Mouse (Mus musculus) forebrain, postnatal 0 days (tissue): ENCODE measurements around the gene Cpeb3. TPM values are rescaled to one million over a fixed set of nuclear protein-coding genes. Genes with fewer than 3 reads are reported as not detected.

Experiments
- ATAC-seq: fragments of 200-750 bp; cut with Nextera tagmentation; 2 replicates; pipeline ENCODE4 v1.8.0; 2017; ENCODE audit warnings: mild to moderate bottlenecking, moderate library complexity
- DNase-seq: peaks from one replicate; pipeline ENCODE4 v3.0.0-alpha.2; 2015
- H3K27ac ChIP-seq: fragments of 300-500 bp; sonication (generic); 2 replicates; pipeline ENCODE4 v1.5.1; 2014; ENCODE audit warnings: low read depth, mild to moderate bottlenecking, antibody characterized with exemption, low read length, moderate library complexity, mixed read lengths
- H3K27me3 ChIP-seq: fragments of 300-500 bp; sonication (generic); 2 replicates; pipeline ENCODE4 v1.6.1; 2014; ENCODE audit warnings: mild to moderate bottlenecking, low read length, mixed read lengths; ENCODE audit not compliant: insufficient read depth
- H3K36me3 ChIP-seq: fragments of 300-500 bp; sonication (generic); 2 replicates; pipeline ENCODE4 v1.6.1; 2014; ENCODE audit warnings: mild to moderate bottlenecking, moderate library complexity; ENCODE audit not compliant: insufficient read depth
- H3K4me1 ChIP-seq: fragments of 300-500 bp; sonication (generic); 2 replicates; pipeline ENCODE4 v1.6.1; 2014; ENCODE audit warnings: antibody characterized with exemption; ENCODE audit not compliant: insufficient read depth
- H3K4me2 ChIP-seq: fragments of 300-500 bp; sonication (generic); 2 replicates; pipeline ENCODE4 v1.6.1; 2014; ENCODE audit warnings: low read depth, mild to moderate bottlenecking, moderate library complexity
- H3K4me3 ChIP-seq: fragments of 300-500 bp; sonication (generic); 2 replicates; pipeline ENCODE4 v1.5.1; 2014; ENCODE audit warnings: low read depth, low read length, mixed read lengths
- H3K9ac ChIP-seq: fragments of 300-500 bp; sonication (generic); 2 replicates; pipeline ENCODE4 v1.6.1; 2014; ENCODE audit warnings: mild to moderate bottlenecking
- H3K9me3 ChIP-seq: fragments of 300-500 bp; sonication (generic); 2 replicates; pipeline ENCODE4 v1.6.1; 2016; ENCODE audit warnings: low read length
- CTCF ChIP-seq: sonication (generic); IDR thresholded peaks from 2 replicates; pipeline ENCODE4 v1.5.1; 2016; ENCODE audit warnings: antibody characterized with exemption, control low read depth, low read depth
- WGBS: fragments of 180-500 bp; shearing (Covaris S2); extraction: QIAGEN DNeasy Blood & Tissue Kit; methylation state at CpG from one replicate; pipeline ENCODE4 v1.1.7; 2014; 5-methylcytosine and 5-hydroxymethylcytosine counted together
- polyA plus RNA-seq: library from polyadenylated mRNA; unstranded; fragments of >200 nt; fragmentation: Nextera tagmentation; extraction: Ambion mirVana; gene quantifications from 2 replicates; pipeline ENCODE4 v1.2.1, GENCODE M21; 2015
- total RNA-seq: library from RNA; depleted of rRNA; stranded (reverse); fragments of >200 nt; gene quantifications from 2 replicates; pipeline ENCODE4 v1.2.3, GENCODE M21; 2014

Cpeb3 gene
- total and polyA plus RNA-seq, 2 experiments from 2014 or later = 7.9 to 12.9 TPM

- Histone ChIP-seq H3K9ac (no peak overlapping the region), H3K36me3 (peaks cover 9% of the 10 kb centered on the region), H3K27me3 (no peaks in the 10 kb centered on the region), H3K27ac (no peak overlapping the region), H3K4me1 (no peaks in the 10 kb centered on the region), H3K4me2 (no peak overlapping the region), H3K9me3 (no peaks in the 10 kb centered on the region), H3K4me3 (no peak overlapping the region)
- no peak for DNase-seq
- 78% methylated on average over 6 of the region's 6 CpGs for WGBS
- no peak for TF ChIP-seq CTCF
- ATAC-seq = no peak
Observed at GRCm38 (mm10) chr19:37225197-37225862, 16.9 kb upstream of the Cpeb3 start.

- ATAC-seq (no peak), DNase-seq (no peak)
- Histone ChIP-seq H3K27ac (no peak overlapping the region), H3K27me3 (no peaks in the 10 kb centered on the region), H3K4me2 (no peak overlapping the region), H3K9me3 (no peaks in the 10 kb centered on the region), H3K4me3 (no peak overlapping the region), H3K36me3 (peaks cover 53% of the 10 kb centered on the region), H3K9ac (no peak overlapping the region), H3K4me1 (no peaks in the 10 kb centered on the region)
- TF ChIP-seq CTCF = no peak
- 88% methylated on average over 2 of the region's 2 CpGs for WGBS
Observed at GRCm38 (mm10) chr19:37214711-37215110, 6.3 kb upstream of the Cpeb3 start.

- Histone ChIP-seq H3K4me3 (no peak overlapping the region), H3K36me3 (peaks cover 30% of the 10 kb centered on the region), H3K27me3 (no peaks in the 10 kb centered on the region), H3K9me3 (no peaks in the 10 kb centered on the region), H3K4me2 (no peak overlapping the region), H3K27ac (no peak overlapping the region), H3K9ac (no peak overlapping the region), H3K4me1 (peaks cover 9% of the 10 kb centered on the region)
- WGBS = 94% methylated on average over 3 of the region's 3 CpGs
- DNase-seq (no peak), ATAC-seq (no peak)
- no peak for TF ChIP-seq CTCF
Observed at GRCm38 (mm10) chr19:37211416-37211815, 3.0 kb upstream of the Cpeb3 start.

- no peak for TF ChIP-seq CTCF
- DNase-seq (no peak), ATAC-seq (no peak)
- H3K27me3 ChIP-seq = no peaks in the 10 kb centered on the region
- no peak overlapping the region for H3K9ac ChIP-seq
- no peak overlapping the region for H3K27ac ChIP-seq
- H3K9me3 ChIP-seq = no peaks in the 10 kb centered on the region
- peaks cover 29% of the 10 kb centered on the region for H3K36me3 ChIP-seq
- peaks cover 9% of the 10 kb centered on the region for H3K4me1 ChIP-seq
- no peak overlapping the region for H3K4me3 ChIP-seq
- H3K4me2 ChIP-seq = no peak overlapping the region
- 93% methylated on average over 4 of the region's 4 CpGs for WGBS
Observed at GRCm38 (mm10) chr19:37210457-37210856, 2.1 kb upstream of the Cpeb3 start.

GRCm38 (mm10) chr19:37209467-37210128 lies 1.2 kb upstream of the Cpeb3 start:
- H3K9me3 ChIP-seq = no peaks in the 10 kb centered on the region
- H3K4me3 ChIP-seq = no peak overlapping the region
- WGBS = 83% methylated on average over 8 of the region's 8 CpGs
- H3K9ac ChIP-seq = no peak overlapping the region
- H3K27me3 ChIP-seq = no peaks in the 10 kb centered on the region
- peaks cover 26% of the 10 kb centered on the region for H3K36me3 ChIP-seq
- ATAC-seq = no peak
- H3K4me1 ChIP-seq = peaks cover 9% of the 10 kb centered on the region
- no peak overlapping the region for H3K27ac ChIP-seq
- H3K4me2 ChIP-seq = peak overlapping the region; percentile 84; the same call in 1 of the 2 replicates
- peak; percentile 48 for TF ChIP-seq CTCF
- DNase-seq = no peak

GRCm38 (mm10) chr19:37208986-37209385 lies 585 bp upstream of the Cpeb3 start:
- no peak for TF ChIP-seq CTCF
- H3K27me3 ChIP-seq = no peaks in the 10 kb centered on the region
- 79% methylated on average over 7 of the region's 7 CpGs for WGBS
- no peaks in the 10 kb centered on the region for H3K9me3 ChIP-seq
- DNase-seq = no peak
- H3K9ac ChIP-seq = peak overlapping the region; percentile 94; the same call in 1 of the 2 replicates
- H3K27ac ChIP-seq = no peak overlapping the region
- peak overlapping the region; percentile 84 for H3K4me2 ChIP-seq
- peaks cover 26% of the 10 kb centered on the region for H3K36me3 ChIP-seq
- no peak for ATAC-seq
- H3K4me3 ChIP-seq = 0 out of 2 replicates have a peak overlapping the region, but pooled peaks have one; percentile 5
- peaks cover 9% of the 10 kb centered on the region for H3K4me1 ChIP-seq
